Mouse (Mus musculus) G1E-ER4 (cell line): Measurements from ENCODE around the gene B3glct. TPM values are rescaled to one million over a fixed set of nuclear protein-coding genes. Genes with fewer than 3 reads are reported as not detected.

Source experiments
- GATA1 ChIP-seq: IDR thresholded peaks from one replicate; pipeline ENCODE4 v1.8.0; 2012; ENCODE audit warnings: low read length, inconsistent platforms
- polyA plus RNA-seq: library from polyadenylated mRNA; stranded (reverse); fragments of >175 nt; gene quantifications from 2 replicates; pipeline ENCODE4 v1.2.3, GENCODE M21; 2012

B3glct gene
- 3.3 and 6.9 TPM in 2 replicates for polyA plus RNA-seq

GRCm38 (mm10) chr5:149678100-149678989 is at the start of gene B3glct:
B3glct (plus strand) TSS chr5:149678230.
- TF ChIP-seq GATA1: no peak

- no peak for TF ChIP-seq GATA1
These were observed 43.5 kb upstream of the B3glct start for GRCm38 (mm10) chr5:149634409-149635035.

GRCm38 (mm10) chr5:149635556-149635955 is 42.5 kb upstream of the B3glct start:
- no peak for TF ChIP-seq GATA1

GRCm38 (mm10) chr5:149636075-149636920 is 41.7 kb upstream of the B3glct start, which contains the start of gene Hsph1:
Hsph1 (minus strand) TSS chr5:149636376.
- TF ChIP-seq GATA1: no peak

GRCm38 (mm10) chr5:149637306-149637705 is 40.7 kb upstream of the B3glct start:
- no peak for TF ChIP-seq GATA1

- TF ChIP-seq GATA1: no peak
These were observed 36.6 kb upstream of the B3glct start for GRCm38 (mm10) chr5:149641277-149641892.

- TF ChIP-seq GATA1: no peak
These were observed 35.7 kb upstream of the B3glct start for GRCm38 (mm10) chr5:149642366-149642765.

GRCm38 (mm10) chr5:149642783-149643509 is 35.1 kb upstream of the B3glct start:
- no peak for TF ChIP-seq GATA1

GRCm38 (mm10) chr5:149647367-149648115 is 30.5 kb upstream of the B3glct start:
- no peak for TF ChIP-seq GATA1

- TF ChIP-seq GATA1: no peak
These were observed 29.8 kb upstream of the B3glct start for GRCm38 (mm10) chr5:149648196-149648595.

GRCm38 (mm10) chr5:149648895-149649406 is 29.1 kb upstream of the B3glct start:
- peak; percentile 53 for TF ChIP-seq GATA1

- no peak for TF ChIP-seq GATA1
These were observed 28.4 kb upstream of the B3glct start for GRCm38 (mm10) chr5:149649499-149650178.

GRCm38 (mm10) chr5:149650179-149650553 is 27.9 kb upstream of the B3glct start:
- no peak for TF ChIP-seq GATA1

- no peak for TF ChIP-seq GATA1
These were observed 22.4 kb upstream of the B3glct start for GRCm38 (mm10) chr5:149655636-149656035.
